Mouse (Mus musculus) hindbrain, embryonic 11.5 days (tissue): ENCODE data around the gene Anxa6. TPM values are rescaled to one million over a fixed set of nuclear protein-coding genes. Genes with fewer than 3 reads are reported as not detected.

Source experiments
- ATAC-seq: fragments of 200-750 bp; cut with Nextera tagmentation; 2 replicates; pipeline ENCODE4 v1.8.0; 2017; ENCODE audit warnings: mild to moderate bottlenecking, moderate TSS enrichment, moderate library complexity; ENCODE audit not compliant: low FRiP score
- DNase-seq: peaks from one replicate; pipeline ENCODE4 v3.0.0-alpha.2; 2015; ENCODE audit warnings: low spot score
- H3K27ac ChIP-seq: fragments of 300-500 bp; sonication (generic); 2 replicates; pipeline ENCODE4 v1.5.1; 2014; ENCODE audit warnings: mild to moderate bottlenecking, low read depth, low read length
- H3K27me3 ChIP-seq: fragments of 300-500 bp; sonication (generic); 2 replicates; pipeline ENCODE4 v1.6.1; 2014; ENCODE audit warnings: mild to moderate bottlenecking, low read length, moderate library complexity, mixed read lengths; ENCODE audit not compliant: control insufficient read depth, insufficient read depth
- H3K36me3 ChIP-seq: fragments of 300-500 bp; sonication (generic); 2 replicates; pipeline ENCODE4 v1.6.1; 2014; ENCODE audit warnings: mild to moderate bottlenecking, low read length, moderate library complexity, mixed read lengths; ENCODE audit not compliant: control insufficient read depth, insufficient read depth
- H3K4me1 ChIP-seq: fragments of 300-500 bp; sonication (generic); replicated peaks from 2 replicates; pipeline ENCODE4 v1.6.1; 2014; ENCODE audit warnings: low read length, mixed read lengths; ENCODE audit not compliant: control insufficient read depth, insufficient read depth
- H3K4me2 ChIP-seq: fragments of 300-500 bp; sonication (generic); replicated peaks from 2 replicates; pipeline ENCODE4 v1.6.1; 2014; ENCODE audit warnings: mild to moderate bottlenecking, low read depth, low read length
- H3K4me3 ChIP-seq: fragments of 300-500 bp; sonication (generic); 2 replicates; pipeline ENCODE4 v1.5.1; 2014; ENCODE audit warnings: low read depth, low read length
- H3K9ac ChIP-seq: fragments of 300-500 bp; sonication (generic); 2 replicates; pipeline ENCODE4 v1.6.1; 2014; ENCODE audit warnings: low read depth, low read length
- H3K9me3 ChIP-seq: fragments of 300-500 bp; sonication (generic); 2 replicates; pipeline ENCODE4 v1.6.1; 2016; ENCODE audit warnings: low read length; ENCODE audit not compliant: control insufficient read depth
- WGBS: fragments of 180-500 bp; shearing (Covaris S2); extraction: QIAGEN DNeasy Blood & Tissue Kit; methylation state at CpG from one replicate; pipeline ENCODE4 v1.1.7; 2014; 5-methylcytosine and 5-hydroxymethylcytosine counted together
- polyA plus RNA-seq: library from polyadenylated mRNA; unstranded; fragments of >200 nt; fragmentation: Nextera tagmentation; extraction: Ambion mirVana; gene quantifications from 2 replicates; pipeline ENCODE4 v1.2.1, GENCODE M21; 2014

Anxa6 gene
- polyA plus RNA-seq, 1 experiment from 2014 or later, result 91.6 TPM

DNA sequence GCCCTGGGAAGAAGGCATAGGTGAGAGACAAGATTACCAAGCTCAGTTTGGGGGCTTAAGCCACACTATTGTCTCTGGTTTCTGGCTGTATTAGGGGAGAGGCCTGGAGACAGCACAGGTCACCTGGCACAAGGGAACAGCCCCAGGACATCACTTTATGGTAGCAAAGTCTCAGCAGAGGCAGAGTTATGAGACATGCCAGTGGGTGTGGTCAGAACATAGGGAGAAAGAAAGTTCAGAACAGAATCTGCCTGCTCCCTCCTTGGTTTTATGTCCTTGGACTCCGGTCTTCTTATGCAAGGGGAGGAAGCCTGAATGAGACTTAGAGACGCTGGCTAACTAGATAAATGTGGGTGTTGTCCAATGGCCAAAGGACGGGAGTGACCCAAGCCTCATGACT is 88.5 kb downstream of the Anxa6 start:
- Histone ChIP-seq H3K4me2 (no peak overlapping the region), H3K4me3 (no peak overlapping the region), H3K9ac (no peak overlapping the region), H3K27me3 (no peaks in the 10 kb centered on the region), H3K4me1 (no peaks in the 10 kb centered on the region), H3K9me3 (no peaks in the 10 kb centered on the region), H3K36me3 (no peaks in the 10 kb centered on the region), H3K27ac (no peak overlapping the region)
- WGBS, result 92% methylated on average over 3 of the region's 3 CpGs
- no peak for DNase-seq
- ATAC-seq, result no peak

DNA sequence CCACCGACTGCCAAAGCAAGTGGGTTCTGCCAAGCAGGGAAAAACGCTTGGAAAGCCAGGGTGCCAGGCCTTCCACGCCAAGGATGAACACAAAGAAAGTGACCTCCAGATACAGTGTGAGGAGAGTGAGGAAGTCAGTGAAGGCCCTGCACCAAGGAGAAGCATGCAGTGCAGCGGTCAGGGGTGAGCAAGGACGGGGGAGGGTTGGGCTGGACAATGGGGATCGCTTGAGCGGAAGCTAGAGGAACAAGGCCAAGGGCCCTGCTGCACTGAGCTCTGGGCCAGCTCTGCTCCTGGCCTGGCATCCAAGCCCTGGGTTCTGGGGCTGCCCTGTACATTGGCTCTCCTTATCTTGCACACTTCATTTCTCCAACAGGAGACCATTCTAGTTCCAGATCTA is 93.2 kb downstream of the Anxa6 start:
- Histone ChIP-seq H3K27ac (no peak overlapping the region), H3K4me1 (no peaks in the 10 kb centered on the region), H3K4me2 (no peak overlapping the region), H3K27me3 (no peaks in the 10 kb centered on the region), H3K36me3 (no peaks in the 10 kb centered on the region), H3K9me3 (no peaks in the 10 kb centered on the region), H3K4me3 (no peak overlapping the region), H3K9ac (no peak overlapping the region)
- 67% methylated on average over 7 of the region's 7 CpGs for WGBS
- ATAC-seq (no peak), DNase-seq (no peak)

DNA sequence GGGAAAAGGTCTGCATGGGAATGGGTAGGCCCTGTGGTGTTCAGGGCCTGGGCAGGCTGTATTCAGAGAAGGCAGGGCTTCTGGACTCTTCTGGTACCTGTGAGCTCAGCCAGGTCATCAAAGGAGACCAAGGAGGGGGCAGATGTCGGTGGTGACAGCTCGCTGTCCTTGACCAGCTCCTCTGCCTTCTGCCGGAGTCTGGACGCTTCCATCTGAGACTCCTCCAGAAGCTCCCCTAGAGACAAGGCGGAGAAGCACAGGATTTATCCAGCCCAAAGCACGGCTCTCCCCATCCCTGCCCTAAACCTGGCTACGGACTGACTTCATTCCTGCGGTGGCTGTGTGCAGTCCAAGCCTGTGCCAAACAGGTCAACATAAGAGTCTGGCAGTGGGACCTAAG is 93.7 kb downstream of the Anxa6 start:
- H3K27ac ChIP-seq, result no peak overlapping the region
- WGBS, result 86% methylated on average over 8 of the region's 8 CpGs
- ATAC-seq (no peak), DNase-seq (no peak)
- no peaks in the 10 kb centered on the region for H3K9me3 ChIP-seq
- H3K4me2 ChIP-seq, result no peak overlapping the region
- H3K27me3 ChIP-seq, result no peaks in the 10 kb centered on the region
- no peaks in the 10 kb centered on the region for H3K4me1 ChIP-seq
- H3K4me3 ChIP-seq, result no peak overlapping the region
- no peaks in the 10 kb centered on the region for H3K36me3 ChIP-seq
- no peak overlapping the region for H3K9ac ChIP-seq

DNA sequence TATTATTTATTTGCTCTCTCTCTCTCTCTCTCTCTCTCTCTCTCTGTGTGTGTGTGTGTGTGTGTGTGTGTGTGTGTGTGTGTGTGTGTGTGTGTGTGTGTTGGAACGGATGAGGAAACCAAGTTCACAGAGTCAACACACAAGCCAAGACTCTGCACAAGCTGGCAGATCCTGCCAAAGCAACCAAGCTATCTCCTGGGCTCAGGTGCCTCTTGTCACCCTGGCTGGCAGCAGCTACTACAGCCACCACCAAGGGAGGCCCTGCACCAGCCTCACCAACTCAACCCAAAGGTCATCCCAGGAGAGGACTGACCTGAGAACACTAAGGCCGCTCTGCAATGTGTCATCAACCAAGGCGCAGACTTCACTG is 96.5 kb downstream of the Anxa6 start:
- ATAC-seq, result no peak
- no peak overlapping the region for H3K4me2 ChIP-seq
- H3K27me3 ChIP-seq, result no peaks in the 10 kb centered on the region
- no peak for DNase-seq
- 77% methylated on average over 3 of the region's 3 CpGs for WGBS
- H3K27ac ChIP-seq, result no peak overlapping the region
- H3K4me1 ChIP-seq, result no peaks in the 10 kb centered on the region
- H3K9me3 ChIP-seq, result no peaks in the 10 kb centered on the region
- H3K4me3 ChIP-seq, result no peak overlapping the region
- no peaks in the 10 kb centered on the region for H3K36me3 ChIP-seq
- no peak overlapping the region for H3K9ac ChIP-seq

DNA sequence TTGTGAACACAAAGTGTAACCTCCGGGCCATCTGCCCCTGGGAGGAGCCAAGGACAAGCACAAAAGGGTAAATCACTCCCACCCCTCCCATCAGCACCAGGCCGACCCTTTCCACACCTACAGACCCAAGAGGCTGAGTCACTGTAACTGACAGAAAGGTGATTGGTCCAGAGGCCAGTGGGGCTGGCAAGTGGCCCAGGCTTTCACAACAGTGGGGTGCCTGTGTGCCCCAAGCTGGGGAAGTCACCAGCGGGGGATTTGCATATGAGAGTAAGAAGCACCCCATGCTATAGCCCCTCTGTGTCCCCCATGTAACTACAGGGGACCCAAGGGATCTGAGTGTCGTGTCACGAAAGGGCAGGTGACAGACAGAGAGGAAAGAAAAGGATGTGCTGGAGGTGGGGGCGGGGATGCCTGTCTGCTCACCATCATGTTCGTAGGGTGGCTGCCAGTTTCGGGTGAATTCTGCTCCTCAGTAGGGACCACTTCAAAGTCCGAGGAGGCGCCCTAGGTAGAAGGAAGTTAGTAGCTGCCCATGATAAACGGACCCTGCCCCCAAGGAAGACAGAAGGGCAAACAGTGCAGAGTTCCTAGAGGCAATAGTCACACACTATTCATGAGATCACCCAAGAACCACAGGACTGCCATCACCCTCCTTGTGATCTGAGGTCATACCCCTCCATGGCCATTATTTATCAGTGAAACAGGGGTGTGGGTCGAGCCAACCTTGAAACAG is 97.0 kb downstream of the Anxa6 start:
- Histone ChIP-seq H3K27ac (no peak overlapping the region), H3K4me3 (no peak overlapping the region), H3K4me2 (no peak overlapping the region), H3K4me1 (no peaks in the 10 kb centered on the region), H3K9ac (no peak overlapping the region), H3K36me3 (no peaks in the 10 kb centered on the region), H3K9me3 (no peaks in the 10 kb centered on the region), H3K27me3 (no peaks in the 10 kb centered on the region)
- ATAC-seq, result no peak
- no peak for DNase-seq
- WGBS, result 42% methylated on average over 12 of the region's 12 CpGs

DNA sequence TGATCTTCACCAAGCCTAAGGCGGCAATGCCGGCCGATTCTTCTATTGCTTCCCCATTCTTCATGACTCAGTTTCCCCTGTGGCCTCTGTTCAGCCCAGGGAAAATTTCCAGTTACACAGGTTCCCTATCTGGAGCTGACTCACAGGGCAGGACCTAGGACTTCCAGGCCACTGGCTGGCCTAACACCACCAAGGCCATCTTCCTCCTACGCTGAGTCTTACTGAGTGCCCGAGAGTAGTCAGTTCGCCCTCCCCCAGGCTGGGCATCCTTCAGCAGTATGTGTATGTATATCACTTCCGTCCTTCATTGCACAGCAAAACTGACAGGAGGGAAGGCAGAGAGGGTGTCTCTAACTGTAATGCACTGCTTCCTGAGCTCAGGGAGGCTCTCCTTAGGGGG is 99.0 kb downstream of the Anxa6 start:
- 96% methylated on average over 7 of the region's 7 CpGs for WGBS
- no peak overlapping the region for H3K4me3 ChIP-seq
- H3K27ac ChIP-seq, result no peak overlapping the region
- no peak overlapping the region for H3K9ac ChIP-seq
- no peaks in the 10 kb centered on the region for H3K4me1 ChIP-seq
- H3K27me3 ChIP-seq, result no peaks in the 10 kb centered on the region
- H3K9me3 ChIP-seq, result no peaks in the 10 kb centered on the region
- no peaks in the 10 kb centered on the region for H3K36me3 ChIP-seq
- ATAC-seq (no peak), DNase-seq (no peak)
- H3K4me2 ChIP-seq, result no peak overlapping the region

DNA sequence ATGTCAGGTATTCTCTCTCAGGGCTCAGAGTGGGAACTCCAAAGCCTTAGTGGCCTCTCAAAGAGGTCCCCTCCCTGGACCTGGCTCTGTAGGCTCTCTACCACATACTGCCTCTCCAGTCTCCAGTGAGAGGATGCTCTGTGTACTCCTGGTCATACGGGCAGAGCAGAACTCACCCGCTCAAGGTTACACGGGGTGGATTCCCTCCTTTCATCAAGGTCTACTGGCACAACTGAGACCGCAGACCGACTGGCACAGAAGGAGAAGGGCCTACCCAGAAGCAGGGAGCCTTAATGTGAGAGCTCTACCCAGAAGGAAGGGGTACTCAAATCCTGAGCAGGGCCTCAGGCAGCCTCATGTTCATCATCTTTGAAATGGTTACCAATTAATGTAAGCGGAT is 100.7 kb downstream of the Anxa6 start:
- Histone ChIP-seq H3K4me3 (no peak overlapping the region), H3K9me3 (no peaks in the 10 kb centered on the region), H3K27me3 (no peaks in the 10 kb centered on the region), H3K36me3 (no peaks in the 10 kb centered on the region), H3K9ac (no peak overlapping the region), H3K27ac (no peak overlapping the region), H3K4me1 (no peaks in the 10 kb centered on the region), H3K4me2 (no peak overlapping the region)
- 94% methylated on average over 6 of the region's 6 CpGs for WGBS
- ATAC-seq, result no peak
- no peak for DNase-seq

DNA sequence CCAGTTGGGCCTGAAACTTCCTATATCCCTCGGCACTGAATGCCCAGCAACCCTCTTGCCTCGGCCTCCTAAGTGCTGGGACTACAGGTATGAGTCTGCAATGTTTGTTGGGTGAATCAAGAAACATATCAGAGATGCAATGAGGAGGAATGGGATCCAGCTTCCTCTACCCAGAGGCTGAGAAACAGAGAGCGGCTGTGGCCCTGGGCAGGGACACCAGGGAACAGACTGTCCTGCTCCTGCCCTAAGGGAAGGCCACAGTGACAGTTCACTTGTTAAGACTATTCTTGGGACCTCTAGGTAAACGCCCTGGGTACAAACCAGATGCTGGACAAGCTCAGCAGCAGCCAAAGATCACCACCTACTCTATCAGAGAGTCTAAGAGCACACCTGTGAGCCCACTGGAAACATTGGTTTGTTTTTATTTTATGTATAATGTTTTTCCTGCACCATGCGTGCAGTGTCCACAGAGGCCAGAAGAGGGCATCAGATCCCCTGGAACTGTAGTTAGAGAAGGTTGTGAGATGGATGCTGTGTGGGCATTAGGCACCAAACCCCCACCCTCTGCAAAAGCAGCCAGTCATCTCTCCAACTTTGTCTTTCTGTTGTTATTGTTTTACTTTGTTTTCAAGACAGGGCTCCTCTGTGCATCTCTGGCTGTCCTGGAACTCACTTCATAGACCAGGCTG is 101.7 kb downstream of the Anxa6 start:
- ATAC-seq (no peak), DNase-seq (peak; percentile 56)
- H3K9ac ChIP-seq, result no peak overlapping the region
- H3K27me3 ChIP-seq, result no peaks in the 10 kb centered on the region
- H3K36me3 ChIP-seq, result no peaks in the 10 kb centered on the region
- no peaks in the 10 kb centered on the region for H3K4me1 ChIP-seq
- no peaks in the 10 kb centered on the region for H3K9me3 ChIP-seq
- 55% methylated on average over 5 of the region's 5 CpGs for WGBS
- no peak overlapping the region for H3K4me3 ChIP-seq
- no peak overlapping the region for H3K27ac ChIP-seq
- H3K4me2 ChIP-seq, result no peak overlapping the region

DNA sequence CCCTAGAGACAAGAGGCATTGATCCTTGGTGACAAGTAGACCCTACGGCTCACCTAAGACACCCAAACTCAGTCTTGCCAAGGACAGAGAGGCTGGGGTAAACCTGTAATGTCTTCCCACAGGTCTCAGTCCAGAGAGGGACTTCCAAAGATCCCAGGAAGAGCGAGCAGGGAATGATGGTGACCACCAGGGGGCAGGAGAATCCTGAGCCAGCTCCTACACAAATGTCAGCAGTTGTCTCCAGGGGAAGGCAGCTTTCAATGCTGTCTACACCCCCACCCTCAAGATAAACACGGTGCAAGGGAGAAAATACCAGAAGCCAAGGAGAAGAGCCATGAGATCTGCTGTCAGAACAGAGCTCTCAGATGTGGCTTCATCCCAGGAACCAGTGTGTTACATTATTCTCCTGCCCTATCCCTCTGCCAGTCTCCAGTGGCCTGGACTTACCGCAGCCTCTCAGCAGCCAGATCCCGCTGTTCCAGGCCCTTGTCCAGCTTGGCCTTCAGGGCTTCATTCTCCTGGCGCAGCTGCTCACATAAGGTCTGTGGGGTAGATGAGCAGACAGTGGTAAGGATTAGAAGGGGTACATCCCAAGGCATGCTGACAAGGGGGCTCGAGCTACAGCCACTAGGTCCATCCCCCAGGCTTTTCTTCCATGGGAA is 102.8 kb downstream of the Anxa6 start:
- H3K27me3 ChIP-seq, result no peaks in the 10 kb centered on the region
- no peak overlapping the region for H3K4me2 ChIP-seq
- 68% methylated on average over 7 of the region's 7 CpGs for WGBS
- H3K9me3 ChIP-seq, result no peaks in the 10 kb centered on the region
- no peak overlapping the region for H3K27ac ChIP-seq
- DNase-seq, result peak; percentile 75
- no peak overlapping the region for H3K9ac ChIP-seq
- H3K4me3 ChIP-seq, result no peak overlapping the region
- no peaks in the 10 kb centered on the region for H3K36me3 ChIP-seq
- no peak for ATAC-seq
- H3K4me1 ChIP-seq, result no peaks in the 10 kb centered on the region
